Mouse (Mus musculus) ovary, postnatal 14 days (tissue): ENCODE measurements around the gene Ccl17.

ENCODE experiments used
- DNase-seq: peaks from one replicate; pipeline ENCODE4 v3.0.0; 2022; ENCODE audit warnings: low spot score

Ccl17 gene

GRCm38 (mm10) chr8:94810153-94810552 is at the start of gene Ccl17:
Gene Ccl17, plus strand, starts transcription at chr8:94810453.
- no peak for DNase-seq

GRCm38 (mm10) chr8:94767035-94767434 is 43.2 kb upstream of the Ccl17 start:
- DNase-seq, result no peak

- peak; percentile 62 for DNase-seq
These were observed 39.3 kb upstream of the Ccl17 start for GRCm38 (mm10) chr8:94770945-94771344.

- peak; percentile 60 for DNase-seq
These were observed 38.1 kb upstream of the Ccl17 start, which contains the start of gene Cx3cl1 for GRCm38 (mm10) chr8:94771941-94772670. Gene Cx3cl1, plus strand, starts transcription at chr8:94772009.

- no peak for DNase-seq
These were observed 37.2 kb upstream of the Ccl17 start for GRCm38 (mm10) chr8:94773048-94773447.

GRCm38 (mm10) chr8:94773700-94774171 is 36.5 kb upstream of the Ccl17 start:
- DNase-seq, result no peak

- DNase-seq, result no peak
These were observed 35.7 kb upstream of the Ccl17 start for GRCm38 (mm10) chr8:94774601-94775000.

- DNase-seq, result no peak
These were observed 33.9 kb upstream of the Ccl17 start for GRCm38 (mm10) chr8:94776346-94776745.

GRCm38 (mm10) chr8:94778036-94778435 is 32.2 kb upstream of the Ccl17 start:
- DNase-seq, result no peak

- no peak for DNase-seq
These were observed 31.8 kb upstream of the Ccl17 start for GRCm38 (mm10) chr8:94778473-94778872.

GRCm38 (mm10) chr8:94778895-94779533 is 31.2 kb upstream of the Ccl17 start:
- no peak for DNase-seq

- no peak for DNase-seq
These were observed 30.5 kb upstream of the Ccl17 start for GRCm38 (mm10) chr8:94779534-94780294.

GRCm38 (mm10) chr8:94780491-94781154 is 29.6 kb upstream of the Ccl17 start:
- no peak for DNase-seq

GRCm38 (mm10) chr8:94781155-94781837 is 29.0 kb upstream of the Ccl17 start:
- no peak for DNase-seq

- DNase-seq, result no peak
These were observed 28.4 kb upstream of the Ccl17 start for GRCm38 (mm10) chr8:94781838-94782235.

- DNase-seq, result no peak
These were observed 26.4 kb upstream of the Ccl17 start for GRCm38 (mm10) chr8:94783890-94784289.

- no peak for DNase-seq
These were observed 24.8 kb upstream of the Ccl17 start for GRCm38 (mm10) chr8:94785247-94785985.

- DNase-seq, result no peak
These were observed 24.2 kb upstream of the Ccl17 start for GRCm38 (mm10) chr8:94785995-94786595.

- no peak for DNase-seq
These were observed 22.4 kb upstream of the Ccl17 start for GRCm38 (mm10) chr8:94787524-94788501.
